Mouse (Mus musculus): ENCODE measurements around the gene Col16a1. TPM values are rescaled to one million over a fixed set of nuclear protein-coding genes. Genes with fewer than 3 reads are reported as not detected.

The Col16a1 gene
- 38.6 and 59.0 TPM in 2 replicates for polyA plus RNA-seq (2015; fragmentation: Nextera tagmentation; extraction: Ambion mirVana)

GRCm38 (mm10) chr4:130047331-130048202 lies at the start of gene Col16a1:
Gene Col16a1, plus strand, starts transcription at chr4:130047840.

GRCm38 (mm10) chr4:130102111-130102651 lies 54.5 kb downstream of the Col16a1 start, which contains the start of gene Pef1:
Gene Pef1, plus strand, starts transcription at chr4:130102558.

GRCm38 (mm10) chr4:130139214-130139492 lies 91.5 kb downstream of the Col16a1 start, which contains the start of gene Hcrtr1:
Gene Hcrtr1, minus strand, starts transcription at chr4:130139359.

Other genes starting within 250 kb of the Col16a1 start
- 564 and 580 TPM in 2 replicates for gene Ptp4a2, start 236.6 kb upstream of the Col16a1 start, polyA plus RNA-seq (2015; fragmentation: Nextera tagmentation; extraction: Ambion mirVana)
- 0.07 and 0.17 TPM in 2 replicates for gene Spocd1, start 118.6 kb upstream of the Col16a1 start, polyA plus RNA-seq (2015; fragmentation: Nextera tagmentation; extraction: Ambion mirVana)
- 0.42 and 0.82 TPM in 2 replicates for gene Adgrb2, start 63.0 kb upstream of the Col16a1 start, polyA plus RNA-seq (2015; fragmentation: Nextera tagmentation; extraction: Ambion mirVana)
- gene Pef1, start 54.7 kb downstream of the Col16a1 start, polyA plus RNA-seq (2015; fragmentation: Nextera tagmentation; extraction: Ambion mirVana) = 43.5 and 49.8 TPM in 2 replicates
- 0.10 TPM in 1 of 2 replicates, not detected in the other for gene Hcrtr1, start 91.5 kb downstream of the Col16a1 start, polyA plus RNA-seq (2015; fragmentation: Nextera tagmentation; extraction: Ambion mirVana)
- gene Tinagl1, start 127.3 kb downstream of the Col16a1 start, polyA plus RNA-seq (2015; fragmentation: Nextera tagmentation; extraction: Ambion mirVana) = 35.7 and 47.8 TPM in 2 replicates
- gene Gm853, start 174.6 kb downstream of the Col16a1 start, polyA plus RNA-seq (2015; fragmentation: Nextera tagmentation; extraction: Ambion mirVana) = not detected in 2 replicates
- gene Serinc2, start 231.4 kb downstream of the Col16a1 start, polyA plus RNA-seq (2015; fragmentation: Nextera tagmentation; extraction: Ambion mirVana) = 81.0 and 86.8 TPM in 2 replicates